Mouse (Mus musculus) cerebellum, adult 2 months (tissue): ENCODE measurements around the gene Eapp.
"Not testable (repeated sequence)": the region's sequence is repeated elsewhere in the genome, so short reads cannot be mapped to it uniquely, and the experiment has no call there.

ENCODE experiments used
- CTCF ChIP-seq: fragments of 200-500 bp; IDR thresholded peaks from 2 replicates; pipeline ENCODE4 v1.5.1; 2011; ENCODE audit warnings: low read depth, mild to moderate bottlenecking, control low read depth, low read length, moderate library complexity, borderline replicate concordance; ENCODE audit not compliant: insufficient read depth
- POLR2A ChIP-seq: fragments of 200-500 bp; IDR thresholded peaks from 2 replicates; pipeline ENCODE4 v1.6.1; 2011; ENCODE audit warnings: low read length, control low read depth, borderline replicate concordance; ENCODE audit not compliant: insufficient read depth

DNA sequence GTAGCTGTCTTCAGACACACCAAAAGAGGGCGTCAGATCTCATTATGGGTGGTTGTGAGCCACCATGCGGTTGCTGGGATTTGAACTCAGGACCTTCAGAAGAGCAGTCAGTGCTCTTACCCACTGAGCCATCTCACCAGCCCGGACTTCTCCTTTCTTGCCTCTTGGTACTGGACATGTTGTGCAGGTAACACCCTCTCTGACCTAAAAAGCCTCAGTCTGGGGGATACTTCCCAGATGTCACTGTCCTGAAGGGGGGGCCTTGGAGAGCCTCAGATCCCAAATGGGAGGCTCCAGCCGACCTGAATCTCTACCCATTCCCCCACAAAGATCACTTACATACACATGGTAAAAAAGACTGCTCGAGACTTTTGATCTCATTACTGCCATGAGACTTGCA, 34.2 kb downstream of the Eapp start:
- TF ChIP-seq CTCF, POLR2A: not testable (repeated sequence)
